Mouse (Mus musculus) cerebellum, adult 11-12 months (tissue): ENCODE results near the gene Cnn1.
"Not testable (repeated sequence)": the region's sequence is repeated elsewhere in the genome, so short reads cannot be mapped to it uniquely, and the experiment has no call there.

ENCODE experiments used
- DNase-seq: peaks from one replicate; pipeline ENCODE4 v3.0.0; 2022

Gene Cnn1

GRCm38 (mm10) chr9:22098993-22099696 lies at the start of gene Cnn1:
Gene Cnn1, plus strand, starts transcription at chr9:22099216.
- DNase-seq: no peak

- peak; percentile 67 for DNase-seq
Measured at GRCm38 (mm10) chr9:22049315-22049714, 49.7 kb upstream of the Cnn1 start.

GRCm38 (mm10) chr9:22049721-22050270 lies 49.2 kb upstream of the Cnn1 start:
- DNase-seq: peak; percentile 74

GRCm38 (mm10) chr9:22050351-22050889 lies 48.6 kb upstream of the Cnn1 start:
- DNase-seq: peak; percentile 92

GRCm38 (mm10) chr9:22051161-22051957 lies 47.7 kb upstream of the Cnn1 start:
- DNase-seq: peak; percentile 79

- peak; percentile 92 for DNase-seq
Measured at GRCm38 (mm10) chr9:22051958-22052254, 47.1 kb upstream of the Cnn1 start, which contains the start of gene Elavl3. Gene Elavl3, minus strand, starts transcription at chr9:22052023.

GRCm38 (mm10) chr9:22053657-22054056 lies 45.4 kb upstream of the Cnn1 start:
- DNase-seq: peak; percentile 43

- peak; percentile 88 for DNase-seq
Measured at GRCm38 (mm10) chr9:22054411-22055076, 44.5 kb upstream of the Cnn1 start.

GRCm38 (mm10) chr9:22055713-22056112 lies 43.3 kb upstream of the Cnn1 start:
- DNase-seq: peak; percentile 68

GRCm38 (mm10) chr9:22056303-22056910 lies 42.6 kb upstream of the Cnn1 start:
- DNase-seq: peak; percentile 59

- peak; percentile 68 for DNase-seq
Measured at GRCm38 (mm10) chr9:22057031-22057517, 41.9 kb upstream of the Cnn1 start.

- DNase-seq: peak; percentile 86
Measured at GRCm38 (mm10) chr9:22058011-22058424, 41.0 kb upstream of the Cnn1 start.

- DNase-seq: peak; percentile 84
Measured at GRCm38 (mm10) chr9:22061339-22061738, 37.7 kb upstream of the Cnn1 start.

GRCm38 (mm10) chr9:22064341-22064740 lies 34.7 kb upstream of the Cnn1 start:
- DNase-seq: peak; percentile 96

- DNase-seq: peak; percentile 55
Measured at GRCm38 (mm10) chr9:22065642-22066041, 33.4 kb upstream of the Cnn1 start.

GRCm38 (mm10) chr9:22066433-22066832 lies 32.6 kb upstream of the Cnn1 start:
- DNase-seq: peak; percentile 67

- peak; percentile 50 for DNase-seq
Measured at GRCm38 (mm10) chr9:22067195-22067594, 31.8 kb upstream of the Cnn1 start.

- DNase-seq: peak; percentile 56
Measured at GRCm38 (mm10) chr9:22069881-22070553, 29.0 kb upstream of the Cnn1 start.

GRCm38 (mm10) chr9:22070791-22071573 lies 28.0 kb upstream of the Cnn1 start, which contains the start of the genes Gm49318 and Zfp653:
Gene Gm49318, minus strand, starts transcription at chr9:22071259.
Gene Zfp653, minus strand, starts transcription at chr9:22071376.
- DNase-seq: peak; percentile 98

GRCm38 (mm10) chr9:22072276-22072675 lies 26.7 kb upstream of the Cnn1 start:
- peak; percentile 79 for DNase-seq

GRCm38 (mm10) chr9:22075778-22076177 lies 23.2 kb upstream of the Cnn1 start:
- DNase-seq: not testable (repeated sequence)
